Mouse (Mus musculus) left cerebral cortex, adult 11 months (tissue): ENCODE measurements around the gene Plekho2.

Experiments used
- DNase-seq: peaks from one replicate; pipeline ENCODE4 v3.0.0; 2022; ENCODE audit warnings: low spot score

Plekho2 gene

DNA sequence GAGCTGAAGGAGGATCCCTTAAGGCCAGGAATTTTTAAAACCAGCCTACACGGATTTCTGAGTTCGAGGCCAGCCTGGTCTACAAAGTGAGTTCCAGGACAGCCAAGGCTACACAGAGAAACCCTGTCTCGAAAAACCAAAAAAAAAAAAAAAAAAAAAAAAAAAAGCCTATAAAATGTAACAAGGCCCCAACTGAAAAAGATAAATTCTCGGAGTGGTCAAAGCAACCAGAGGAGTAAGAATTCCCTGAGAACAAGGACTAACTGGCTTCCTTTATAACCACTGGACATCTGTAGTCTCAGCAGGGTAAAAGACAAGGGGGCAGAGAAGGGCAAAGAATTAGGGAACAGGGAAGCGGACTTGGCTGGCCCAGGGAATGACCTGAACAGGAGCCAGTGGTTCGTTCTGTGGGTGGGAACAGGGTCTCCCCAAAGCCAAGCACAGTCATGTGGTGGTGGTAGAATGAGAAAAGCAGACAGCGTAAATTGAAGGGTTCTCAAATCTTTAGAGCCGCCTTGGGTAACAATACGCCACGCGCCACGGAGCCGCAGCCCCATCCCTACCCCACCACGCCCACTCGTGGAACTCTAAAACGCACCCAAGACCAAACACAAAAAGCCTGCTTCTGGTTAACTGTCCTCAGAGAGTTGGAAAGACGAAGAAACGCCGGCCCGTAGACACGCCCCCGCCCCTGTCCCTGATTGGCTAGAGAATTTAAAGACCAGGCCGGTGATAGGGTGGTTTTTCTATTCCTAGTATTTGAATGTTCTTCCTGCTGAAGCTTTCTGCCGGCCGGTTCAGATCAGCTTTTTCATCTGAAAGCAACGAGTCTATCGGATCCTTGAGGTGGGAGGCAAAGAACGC lies 6.8 kb upstream of the Plekho2 start, which contains the start of gene Pif1:
Gene Pif1, plus strand, starts transcription at position 755 of the 864 bp plus-strand sequence.
- DNase-seq, result no peak

DNA sequence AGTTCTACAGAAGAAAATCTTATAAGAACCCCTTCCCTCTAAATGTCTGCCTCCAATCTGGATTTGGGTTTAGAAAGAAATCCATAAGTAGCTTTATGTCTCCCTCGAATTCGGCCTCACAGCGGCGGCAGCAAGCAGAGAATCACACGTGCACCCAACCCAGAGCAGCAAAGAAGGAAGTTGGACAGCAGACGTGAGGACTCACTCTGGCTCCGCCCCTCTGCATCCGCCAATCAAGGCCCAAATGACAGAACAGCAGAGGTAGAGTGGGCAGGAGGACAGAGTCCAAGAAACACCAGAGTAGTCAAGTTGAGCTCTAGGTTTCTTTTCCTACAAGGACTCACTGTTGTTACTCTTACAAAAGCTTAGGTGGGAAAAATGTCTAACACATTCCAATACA lies 3.2 kb upstream of the Plekho2 start:
- no peak for DNase-seq

DNA sequence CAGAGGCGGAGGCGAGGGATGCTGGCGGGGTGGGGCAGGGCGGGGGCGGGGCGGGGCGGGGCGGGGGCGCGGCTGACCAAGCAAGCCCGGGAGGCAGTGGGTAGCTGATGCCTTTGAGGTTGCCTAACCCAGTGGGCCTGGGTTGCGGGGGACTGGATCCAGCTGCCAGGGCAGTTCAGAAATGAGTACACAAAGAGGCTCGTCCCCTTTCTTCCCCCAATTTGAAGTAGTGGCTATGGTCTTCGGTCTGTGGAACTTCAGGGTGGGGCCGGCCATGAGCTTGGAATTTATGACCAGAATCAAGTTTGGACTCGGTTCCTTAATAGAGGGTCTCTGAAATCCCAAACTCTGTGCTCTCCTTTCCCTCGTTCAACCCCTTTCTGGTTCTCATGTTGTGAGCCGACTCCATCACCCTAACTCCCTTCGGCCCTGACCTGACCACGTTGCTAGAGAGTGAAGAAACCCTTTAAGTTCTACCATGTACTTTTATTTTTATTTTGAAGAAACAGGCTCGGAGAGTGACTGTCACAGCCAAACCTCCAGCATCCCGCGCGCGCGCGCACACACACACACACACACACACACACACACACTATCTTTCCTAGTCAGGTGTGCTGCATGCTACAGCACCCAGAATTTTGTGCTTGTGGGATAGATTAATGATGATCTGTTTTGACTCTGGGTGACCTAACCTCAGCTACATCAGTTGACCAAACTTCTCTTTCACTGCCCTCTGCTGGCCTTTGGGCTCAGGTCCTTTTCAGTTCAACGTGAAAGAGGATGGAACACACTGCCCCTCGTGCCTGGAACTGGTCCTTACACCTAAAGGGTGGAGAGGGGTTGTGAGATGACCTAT lies 789 bp upstream of the Plekho2 start:
- DNase-seq, result no peak

DNA sequence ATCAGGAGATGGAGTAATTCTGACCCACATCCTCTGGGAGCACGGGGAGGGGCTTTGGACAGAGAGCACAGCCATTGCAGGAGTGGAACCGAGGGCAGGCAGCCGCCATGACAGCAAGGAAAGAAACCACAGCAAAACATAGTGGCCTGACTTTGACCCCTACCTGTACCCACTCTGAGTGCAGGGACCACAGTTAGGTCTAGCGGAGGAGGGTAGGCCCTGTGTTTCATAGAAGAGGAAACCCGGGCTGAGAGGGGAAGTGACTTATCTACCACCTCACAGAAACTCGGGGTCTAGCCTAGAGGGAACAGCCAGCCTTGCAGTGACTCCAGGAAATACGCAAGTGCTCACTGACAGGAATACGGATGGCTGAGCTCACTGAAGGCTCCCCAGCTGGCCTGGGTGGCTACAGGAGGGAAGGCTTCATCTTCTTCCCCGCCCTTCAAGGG lies 1.0 kb downstream of the Plekho2 start:
- no peak for DNase-seq

DNA sequence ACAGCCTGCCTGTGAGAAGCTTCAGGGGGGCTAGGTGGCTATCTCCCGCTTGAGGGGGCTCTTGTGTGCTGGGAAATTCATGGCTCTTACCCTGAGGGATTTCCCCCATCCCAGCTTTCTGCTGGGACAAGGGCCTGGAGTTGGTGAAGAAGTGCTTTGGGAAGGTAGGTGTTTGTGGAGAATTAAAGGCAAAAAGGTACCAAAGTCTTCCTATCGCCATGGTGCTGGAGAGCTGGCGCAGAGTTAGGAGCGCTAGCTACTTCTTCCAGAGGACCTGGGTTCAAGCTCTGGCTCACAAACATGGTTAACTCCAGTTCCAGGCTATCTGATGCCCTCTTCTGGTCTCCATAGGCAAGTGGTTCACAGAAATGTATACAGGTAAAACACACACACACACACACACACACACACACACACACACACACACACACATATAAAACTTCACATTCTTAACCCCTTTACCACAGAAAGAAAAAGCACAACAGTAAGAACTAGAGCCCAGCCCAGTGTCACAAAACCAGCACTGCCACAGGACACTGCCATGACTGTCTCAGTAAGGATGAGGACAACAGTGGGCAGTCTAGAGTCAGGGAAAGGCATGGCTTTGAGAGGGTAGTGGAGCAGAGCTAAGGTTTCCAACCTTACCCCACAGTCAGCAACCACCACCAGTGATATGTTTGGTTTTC lies 2.2 kb downstream of the Plekho2 start:
- no peak for DNase-seq

DNA sequence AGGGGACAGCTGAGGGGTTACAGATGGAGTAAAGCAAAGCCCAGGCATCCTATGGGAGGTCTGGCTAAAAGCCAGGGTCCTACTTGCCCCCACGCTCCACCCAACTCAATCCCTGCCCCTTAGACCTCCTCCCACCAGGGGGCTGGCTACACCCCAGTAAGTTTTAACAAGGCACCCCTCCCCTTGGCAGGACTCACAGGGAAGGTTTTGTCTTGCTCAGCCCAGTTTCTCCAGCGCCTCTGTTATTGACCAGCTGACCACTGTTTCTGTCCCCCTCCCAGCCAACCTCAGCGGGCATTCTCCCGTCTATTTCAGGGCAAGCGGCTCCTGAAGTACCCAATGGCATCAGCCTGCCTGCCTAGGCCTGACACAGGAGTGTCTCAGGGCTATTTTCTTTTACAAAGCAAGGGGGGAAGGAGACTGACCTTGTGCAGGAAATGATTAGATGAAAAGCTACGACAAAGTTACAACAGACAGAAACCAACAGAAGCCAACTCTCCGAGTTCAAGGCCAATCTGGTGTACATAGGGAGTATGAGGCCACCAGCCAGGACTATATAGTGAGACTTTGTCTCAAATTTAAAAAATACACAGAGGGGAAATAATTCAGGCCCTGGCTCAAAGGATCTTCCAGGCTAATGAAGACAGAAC lies 2.9 kb downstream of the Plekho2 start:
- DNase-seq, result no peak

DNA sequence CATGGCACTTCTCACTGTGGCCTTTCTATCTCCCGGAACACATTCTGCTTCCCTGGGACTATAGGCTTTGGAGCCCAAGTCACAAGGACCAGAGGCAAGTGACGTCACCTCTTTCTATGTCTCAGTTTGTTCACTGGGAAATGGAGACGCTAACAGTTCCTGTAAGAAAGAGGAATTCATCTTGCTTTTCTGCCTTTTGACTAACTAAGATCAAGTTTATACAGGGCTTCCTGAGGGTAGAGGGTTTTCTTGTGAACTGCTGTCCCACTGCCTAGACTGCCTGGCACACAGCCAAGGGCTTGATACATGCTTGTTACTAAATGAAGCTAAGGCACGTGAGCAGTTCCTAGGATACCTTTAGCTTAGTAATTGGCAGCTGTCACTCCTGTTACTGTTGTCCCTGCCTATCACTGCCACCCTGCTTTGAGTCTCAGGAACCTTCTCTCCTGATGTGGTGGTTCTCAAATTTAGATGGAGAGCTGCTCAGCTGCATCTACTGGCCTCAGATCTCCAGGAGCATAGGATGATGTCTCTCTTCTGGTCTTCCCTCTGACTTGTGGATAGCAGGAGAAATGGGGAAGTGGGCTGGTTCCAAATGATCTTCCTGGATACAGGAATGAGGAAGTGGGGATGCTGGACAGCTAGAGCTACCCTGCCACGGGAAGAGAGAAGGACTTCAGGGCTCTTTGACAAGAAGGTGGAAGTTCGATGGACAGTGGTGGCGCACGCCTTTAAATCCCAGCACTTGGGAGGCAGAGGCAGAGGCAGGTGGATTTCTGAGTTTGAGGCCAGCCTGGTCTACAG lies 4.2 kb downstream of the Plekho2 start:
- DNase-seq, result no peak

DNA sequence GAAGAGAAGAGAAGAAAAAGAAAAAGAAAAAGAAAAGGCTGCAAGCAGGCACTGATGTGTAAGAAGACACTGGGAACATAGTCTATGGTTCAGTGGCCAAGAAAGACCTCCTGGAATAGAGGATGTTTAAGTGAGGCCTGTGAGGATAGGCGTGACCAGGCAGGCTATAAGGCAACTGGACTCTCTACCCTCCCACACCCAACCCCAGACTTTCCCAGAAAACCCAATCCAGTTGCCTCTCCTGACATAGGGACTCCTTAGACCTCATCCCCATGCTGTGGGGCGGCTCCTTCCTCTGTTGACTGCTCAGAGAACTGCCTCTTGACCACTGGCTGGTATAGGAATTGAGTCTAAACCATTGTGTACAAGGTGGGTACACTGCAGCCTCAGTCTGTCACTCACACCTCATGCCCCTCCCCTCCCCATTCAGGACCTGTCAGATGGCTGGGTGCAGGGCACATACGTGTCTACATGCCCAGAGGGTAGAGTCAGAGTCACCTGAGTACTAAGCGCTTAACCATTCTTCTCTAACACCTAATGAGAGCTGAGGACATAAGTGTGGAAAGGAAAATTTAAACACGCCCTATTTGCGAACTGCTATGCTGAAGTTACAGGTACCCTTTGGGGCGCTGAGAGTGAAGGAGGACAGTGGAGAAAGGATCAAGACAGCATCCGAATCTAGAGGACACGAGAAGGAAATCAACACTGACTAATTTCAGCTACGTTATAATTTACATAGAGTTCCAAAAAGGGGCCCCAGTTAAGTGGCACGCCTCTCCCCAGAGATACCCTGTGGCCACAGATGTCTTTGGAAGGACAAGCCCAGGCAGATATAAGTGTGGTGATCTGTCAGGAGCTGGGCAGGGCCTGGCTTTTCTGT lies 5.1 kb downstream of the Plekho2 start:
- DNase-seq, result no peak

DNA sequence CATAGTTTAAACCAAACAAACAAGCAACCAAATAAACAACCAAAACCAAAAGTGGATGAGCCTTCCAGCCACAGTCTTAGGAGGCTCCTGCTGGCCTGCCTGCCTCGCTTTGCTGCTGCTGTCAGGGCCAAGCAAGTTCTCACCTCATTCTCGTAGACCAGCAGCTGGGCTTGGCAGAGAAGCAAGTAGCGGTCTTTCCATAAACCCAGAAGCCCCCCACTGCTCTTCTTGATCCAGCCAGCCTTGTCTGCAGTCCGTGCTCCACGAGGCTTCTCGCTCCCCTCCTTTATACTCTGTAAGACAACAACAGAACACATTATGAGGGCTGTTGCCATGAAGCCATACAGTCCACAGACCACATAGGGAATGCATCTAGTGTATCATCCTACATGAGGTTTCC lies 7.0 kb downstream of the Plekho2 start:
- no peak for DNase-seq

DNA sequence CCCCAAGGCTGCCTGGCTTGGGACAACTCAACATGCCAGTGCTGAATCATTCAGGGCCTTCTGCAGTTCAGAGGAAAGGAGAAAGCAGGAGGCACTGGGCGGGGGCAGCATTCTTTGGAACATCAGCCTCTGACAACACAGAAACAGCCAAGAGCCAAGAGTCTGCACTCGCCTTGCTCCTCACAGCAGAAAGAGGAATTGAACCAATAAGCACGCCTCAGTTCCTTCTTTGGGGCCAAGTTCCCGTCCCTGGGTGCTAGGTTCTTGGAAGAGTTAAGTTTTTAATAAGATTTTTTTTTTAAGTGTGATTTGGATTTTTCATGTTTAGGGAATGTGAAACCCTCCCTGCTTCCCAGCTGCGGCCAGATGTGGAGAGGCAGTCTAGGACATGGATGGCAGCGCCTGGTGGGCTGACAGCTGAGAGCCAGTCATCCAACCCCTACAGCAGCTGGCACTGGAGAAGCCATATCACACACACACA lies 10.3 kb downstream of the Plekho2 start:
- no peak for DNase-seq

DNA sequence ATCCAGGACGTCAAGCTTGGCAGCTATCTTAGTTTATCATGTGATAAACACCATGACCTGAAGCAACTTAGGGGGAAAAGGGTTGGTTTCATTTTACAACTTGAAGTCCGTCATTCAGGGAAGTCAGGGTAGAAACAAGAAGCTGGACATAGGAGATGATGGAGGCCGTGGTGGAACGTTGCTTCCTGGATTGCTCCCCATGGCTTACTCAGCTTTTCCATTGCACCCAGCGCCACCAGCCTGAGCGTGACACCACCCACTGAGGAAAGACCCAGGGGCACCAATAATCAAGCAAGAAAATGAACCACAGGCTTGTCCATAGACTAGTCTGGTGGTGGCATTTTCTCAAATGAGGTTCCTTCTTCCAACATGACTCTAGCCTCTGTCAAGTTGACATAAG lies 11.1 kb downstream of the Plekho2 start:
- no peak for DNase-seq

DNA sequence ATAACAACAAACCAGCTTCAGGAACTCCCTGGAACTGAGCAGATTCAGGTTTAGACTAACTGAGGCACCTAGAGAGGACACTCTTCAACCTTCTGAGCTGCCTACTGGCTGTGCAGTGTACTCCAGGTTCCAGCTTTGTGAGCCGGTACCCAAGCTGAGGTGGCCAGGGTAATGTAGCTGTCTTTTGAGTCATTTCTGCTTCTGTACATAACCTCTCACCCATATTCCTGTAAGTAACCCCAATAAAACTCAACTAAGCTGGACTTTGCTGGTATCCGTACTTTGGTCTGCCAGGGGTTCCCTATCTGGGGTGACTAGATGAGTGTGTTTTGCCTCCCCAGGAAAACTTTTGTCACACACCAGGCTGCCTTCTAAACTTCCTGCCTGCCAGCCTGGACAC lies 15.1 kb downstream of the Plekho2 start:
- no peak for DNase-seq

DNA sequence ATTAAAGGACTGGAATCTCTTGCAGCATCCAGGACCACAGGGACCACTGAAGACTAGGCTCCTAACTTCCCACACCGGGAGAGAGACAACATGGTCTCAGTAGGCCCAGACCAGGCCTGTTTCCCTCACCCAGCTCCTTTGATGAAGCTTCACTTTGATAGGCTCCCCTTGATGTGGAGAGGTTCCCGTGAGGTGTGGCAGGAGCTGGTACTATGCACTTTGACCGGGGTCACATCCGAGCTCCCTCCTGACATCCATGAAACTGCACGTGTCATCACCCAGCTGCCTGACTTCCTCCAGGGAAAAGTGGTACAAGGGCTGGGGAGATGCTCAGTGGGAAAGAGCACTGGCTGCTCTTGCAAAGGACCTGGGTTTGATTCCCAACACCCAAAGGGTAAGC lies 16.8 kb downstream of the Plekho2 start:
- DNase-seq, result no peak

DNA sequence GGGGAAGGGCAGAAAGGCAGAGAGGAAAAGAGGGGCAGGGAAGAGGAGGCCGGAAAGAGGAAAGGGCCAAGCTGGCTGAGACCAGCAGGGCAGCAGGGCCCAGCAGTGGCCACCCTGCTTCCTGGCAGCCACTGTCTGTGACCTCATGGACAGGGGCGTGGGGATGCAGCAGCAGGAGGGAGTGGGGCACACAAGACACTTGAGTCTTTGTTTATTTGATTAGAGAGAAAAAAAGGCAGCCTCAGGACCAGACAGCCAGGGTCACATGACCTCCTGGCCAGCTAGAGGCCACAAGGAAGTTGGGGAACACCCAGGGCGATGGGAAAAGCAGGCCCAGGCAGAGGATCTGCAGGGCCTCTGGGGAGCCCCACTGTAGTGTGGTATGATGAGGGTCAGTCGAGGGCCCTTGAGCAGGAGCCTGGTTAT lies 17.7 kb downstream of the Plekho2 start:
- peak; percentile 74 for DNase-seq

DNA sequence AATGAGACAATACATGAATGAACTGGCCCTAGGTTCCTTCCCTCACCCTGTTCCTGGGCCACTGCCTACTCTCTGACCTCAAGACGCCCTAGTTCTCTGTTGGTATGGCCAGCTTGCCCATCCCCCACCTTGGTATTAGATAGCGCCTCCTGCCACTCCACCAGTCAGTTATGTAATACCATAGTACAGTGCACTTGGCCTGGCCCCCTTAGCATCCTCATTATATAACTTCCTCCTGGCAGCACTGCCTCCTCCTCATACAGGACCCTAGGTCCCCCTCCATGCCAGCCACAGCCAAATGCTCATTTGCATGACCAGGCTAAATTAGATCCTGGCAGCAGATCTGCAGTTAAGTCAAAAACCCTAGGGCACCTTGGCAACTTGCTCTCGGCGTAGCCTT lies 18.8 kb downstream of the Plekho2 start:
- no peak for DNase-seq

DNA sequence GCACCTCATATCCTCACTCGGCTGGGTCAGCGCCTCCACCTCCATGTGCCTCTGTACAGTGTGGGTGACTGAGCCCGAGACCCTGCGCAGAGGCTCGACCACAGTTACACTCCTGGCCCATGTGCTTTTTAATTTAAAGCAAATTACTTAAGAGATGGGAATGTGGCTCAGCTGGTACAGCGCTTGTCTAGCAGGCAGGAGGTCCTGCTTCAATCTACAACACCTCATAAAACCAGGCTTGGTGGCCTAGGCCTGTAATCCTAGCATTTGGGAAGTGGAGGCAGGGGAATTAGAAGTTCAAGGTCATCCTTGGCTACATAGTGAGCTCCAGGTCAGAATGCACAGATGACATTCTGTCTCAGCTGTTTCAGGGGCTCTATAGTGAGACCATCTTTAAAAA lies 21.0 kb downstream of the Plekho2 start:
- no peak for DNase-seq

DNA sequence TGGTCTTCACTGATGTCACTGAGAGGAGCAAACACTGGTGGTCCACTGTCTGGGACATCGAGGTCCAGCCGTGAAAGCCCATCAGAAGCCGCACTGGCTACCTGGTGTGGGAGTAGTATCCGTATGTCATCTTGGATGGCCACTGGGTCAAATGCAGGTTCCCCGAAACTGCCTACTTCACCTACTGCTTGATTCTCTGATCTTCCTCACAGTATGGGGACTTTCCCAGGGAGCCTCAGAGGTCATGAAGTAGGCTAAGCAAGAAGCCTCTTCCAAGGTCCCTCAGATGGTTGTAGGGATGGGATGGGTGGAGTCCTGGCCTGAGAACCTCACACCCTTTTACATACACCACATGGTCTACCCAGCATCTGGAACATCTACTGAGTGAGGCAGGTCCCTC lies 22.9 kb downstream of the Plekho2 start:
- DNase-seq, result no peak

DNA sequence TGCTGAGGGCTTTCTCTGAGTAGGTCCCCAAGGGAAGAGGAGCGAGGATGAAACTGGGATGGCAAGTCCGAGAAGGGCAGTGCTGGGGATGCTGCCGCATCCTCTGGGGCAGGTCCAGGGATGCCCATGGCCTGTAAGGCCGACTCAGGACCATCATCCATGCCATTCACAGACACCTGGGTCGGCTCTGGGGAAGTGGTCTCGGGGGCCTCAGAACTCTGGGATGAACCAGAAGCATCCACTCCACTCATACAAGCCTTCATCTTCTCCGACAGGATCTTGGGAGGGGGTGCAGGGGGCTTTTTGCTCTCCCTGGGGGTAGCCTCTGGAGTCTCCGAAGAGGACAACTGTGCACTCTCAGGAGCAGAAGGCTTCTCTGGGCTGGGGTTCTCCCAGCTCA lies 23.5 kb downstream of the Plekho2 start:
- no peak for DNase-seq

DNA sequence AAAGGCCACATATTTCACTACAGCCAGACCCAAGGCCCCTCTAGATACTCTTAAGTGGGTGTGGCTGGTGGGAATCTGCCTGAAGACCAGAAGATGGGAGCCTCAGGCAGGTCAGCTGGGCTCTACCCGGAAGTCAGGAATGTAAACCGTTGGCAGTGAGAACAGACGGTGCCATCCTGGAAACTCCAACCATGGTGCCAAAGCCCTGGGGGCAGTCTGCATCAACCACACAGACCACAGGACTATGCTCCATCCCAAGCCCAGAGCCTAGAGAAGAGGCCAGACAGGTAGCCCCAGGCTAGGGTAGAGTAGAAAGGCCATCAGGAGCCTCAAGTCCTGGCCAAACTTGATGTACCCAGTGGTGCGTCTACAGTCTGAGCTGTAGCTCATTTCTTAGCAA lies 24.2 kb downstream of the Plekho2 start:
- no peak for DNase-seq

DNA sequence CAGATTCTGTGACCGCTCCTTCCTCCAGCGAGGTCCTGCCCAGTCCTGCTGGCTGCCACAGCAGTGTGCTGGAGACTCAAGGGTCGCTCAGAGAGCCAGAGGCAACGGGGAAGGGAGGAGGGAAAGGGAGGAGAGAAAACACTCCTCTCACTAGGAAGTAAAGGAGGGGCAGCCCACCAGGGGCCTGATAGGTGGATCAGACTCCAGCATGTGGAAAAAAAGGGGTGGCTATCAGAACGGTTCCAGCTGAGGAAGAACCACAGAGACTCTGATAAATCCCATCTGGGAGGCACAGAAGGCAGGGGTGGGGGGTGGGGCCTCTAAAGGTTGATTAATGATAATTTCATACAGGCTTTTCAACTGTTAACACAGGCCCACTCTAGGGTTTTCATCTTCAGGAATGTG lies 24.8 kb downstream of the Plekho2 start:
- no peak for DNase-seq
